Mouse (Mus musculus) kidney, postnatal 14 days (tissue): ENCODE results near the gene Creg1.
"Not testable (repeated sequence)": the region's sequence is repeated elsewhere in the genome, so short reads cannot be mapped to it uniquely, and the experiment has no call there.

Source experiments
- DNase-seq: peaks from one replicate; pipeline ENCODE4 v3.0.0; 2022; ENCODE audit warnings: mixed read lengths

The Creg1 gene

DNA sequence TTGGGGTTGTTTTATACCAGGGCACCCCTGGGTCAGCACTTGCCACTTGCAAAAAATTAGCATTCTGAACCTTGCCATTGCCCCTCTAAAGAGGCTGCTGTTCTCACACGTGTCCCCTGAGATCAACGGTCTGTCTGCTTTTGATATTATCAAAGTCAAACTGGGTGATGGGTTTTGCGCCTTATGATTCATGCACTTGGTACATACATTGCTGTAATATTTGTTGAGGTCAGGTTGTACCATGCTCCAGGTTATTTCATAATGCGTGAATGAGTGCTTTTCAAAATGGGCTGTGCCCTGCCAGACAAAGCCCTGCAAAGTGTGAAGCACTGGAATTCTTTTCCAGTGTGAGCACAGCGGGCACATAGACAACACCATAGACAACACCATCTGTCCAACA lies 11.7 kb upstream of the Creg1 start:
- no peak for DNase-seq

DNA sequence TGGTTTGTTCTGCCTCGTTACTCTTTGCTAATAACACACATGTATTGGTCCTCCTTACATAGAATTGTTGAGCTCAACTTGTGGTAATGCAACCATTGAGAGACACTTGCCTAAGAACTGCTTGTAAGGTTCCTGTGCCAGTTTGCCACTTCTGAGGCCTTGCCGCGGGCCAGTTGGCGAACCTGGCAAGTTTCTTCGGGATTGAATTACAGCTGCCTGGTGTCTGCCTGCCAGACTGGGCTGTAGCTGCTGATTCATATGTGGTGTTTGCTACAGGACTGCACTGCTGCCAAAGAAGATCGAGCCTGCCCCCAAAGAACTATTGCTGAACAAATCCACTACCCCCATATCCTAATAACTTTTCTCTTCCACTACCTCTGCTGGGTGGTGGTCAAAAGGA lies 9.3 kb upstream of the Creg1 start:
- no peak for DNase-seq

DNA sequence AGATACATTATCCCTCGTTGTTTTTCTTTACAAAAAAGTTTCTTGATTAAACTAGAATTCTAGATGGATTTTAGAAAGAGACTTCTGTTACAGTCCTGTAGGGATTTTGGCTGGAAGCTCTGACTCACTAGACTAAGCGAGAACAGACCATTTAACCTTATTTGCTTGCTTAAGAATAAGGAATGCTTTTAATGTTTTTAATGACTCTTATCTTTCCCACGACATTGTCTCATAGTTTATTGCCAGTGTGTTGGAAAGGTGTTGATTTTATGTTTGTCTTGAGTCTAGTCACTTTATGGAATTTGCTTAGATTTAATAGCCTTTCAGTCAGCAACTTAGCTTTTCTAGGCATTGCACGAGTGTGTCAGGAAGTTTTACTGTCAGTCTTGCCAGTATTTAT lies 8.4 kb upstream of the Creg1 start:
- no peak for DNase-seq

DNA sequence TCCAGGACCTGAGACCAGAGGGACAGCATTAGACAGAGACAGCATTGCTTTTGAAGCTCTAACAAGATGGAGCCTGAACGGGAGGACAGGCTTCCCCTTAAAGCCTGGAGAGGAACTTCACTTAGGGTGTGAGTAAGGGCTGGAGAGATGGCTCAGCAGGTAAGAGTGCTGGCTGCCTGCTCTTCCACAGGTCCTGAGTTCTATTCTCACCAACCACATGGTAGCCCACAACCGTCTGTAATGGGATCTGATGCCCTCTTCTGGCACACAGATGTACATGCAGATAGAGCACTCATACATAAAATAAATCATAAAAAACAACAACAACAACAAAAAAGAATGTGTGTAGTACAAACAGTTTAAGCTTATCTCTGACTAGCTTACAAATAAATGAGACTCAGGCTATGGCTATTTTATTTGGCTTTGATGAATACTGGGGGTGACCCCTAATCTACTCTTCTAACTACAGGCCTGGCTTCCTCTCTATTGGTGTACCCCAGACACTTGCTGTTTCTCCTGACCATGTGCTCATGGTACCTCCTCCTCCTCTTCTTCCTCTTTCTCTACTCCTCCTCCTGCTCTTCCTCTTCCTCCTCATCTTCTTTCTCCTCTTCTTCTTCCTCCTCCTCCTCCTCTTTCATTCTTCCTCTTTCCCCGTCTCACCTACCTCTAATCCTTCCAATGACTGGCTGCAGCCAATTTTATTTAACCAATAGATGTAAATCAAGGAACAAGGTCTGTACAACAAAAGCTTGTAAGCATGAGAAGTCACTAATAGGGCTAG lies 1.8 kb upstream of the Creg1 start:
- DNase-seq = no peak

DNA sequence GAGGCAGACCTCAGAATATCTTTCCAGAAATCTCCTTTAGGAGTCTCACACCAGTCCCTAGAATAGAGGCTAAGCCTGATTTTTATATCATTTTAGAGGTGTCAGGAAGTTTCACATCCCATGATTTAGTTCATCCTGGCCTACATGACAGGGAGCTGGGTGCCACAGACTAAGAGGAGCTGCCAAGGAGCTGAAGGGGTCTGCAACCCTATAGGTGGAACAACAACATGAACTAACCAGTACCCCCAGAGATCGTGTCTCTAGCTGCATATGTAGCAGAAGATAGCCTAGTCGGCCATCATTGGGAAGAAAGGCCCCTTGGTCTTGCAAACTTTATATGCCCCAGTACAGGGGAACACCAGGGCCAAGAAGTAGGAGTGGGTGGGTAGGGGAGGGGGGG lies 1.0 kb upstream of the Creg1 start:
- DNase-seq = not testable (repeated sequence)

DNA sequence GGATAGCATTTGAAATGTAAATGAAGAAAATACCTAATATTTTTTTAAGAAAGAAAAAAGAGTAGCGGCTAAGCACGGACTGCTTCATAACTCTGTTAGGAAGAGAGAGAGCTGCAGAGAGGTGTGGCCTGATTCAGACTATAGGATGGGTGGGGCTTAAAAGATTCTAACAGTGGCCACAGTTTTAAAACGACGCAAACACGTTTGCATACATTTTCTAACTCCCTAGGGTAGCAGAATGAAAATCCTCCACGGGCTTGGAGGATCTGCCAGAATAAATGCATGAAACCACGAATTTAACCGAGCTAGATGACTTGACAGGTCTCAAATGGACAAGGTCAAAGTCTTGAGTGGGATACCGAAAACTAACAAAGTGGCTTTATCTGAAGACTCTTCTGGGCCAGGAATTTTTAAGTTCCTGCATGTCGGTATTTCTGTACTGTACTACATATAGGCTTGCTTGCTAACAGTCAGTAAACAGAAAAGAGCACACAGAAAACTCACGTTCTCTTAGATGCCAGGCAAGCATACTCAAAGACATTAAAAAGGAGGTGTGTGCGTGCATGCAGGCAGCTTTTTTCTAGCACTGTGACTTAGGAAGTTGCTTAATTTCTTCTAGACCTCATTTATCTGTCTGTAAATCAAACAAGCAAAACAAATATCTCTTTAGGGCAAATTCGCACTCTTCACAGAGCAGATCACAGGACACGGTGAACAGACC lies 472 bp upstream of the Creg1 start:
- DNase-seq = no peak

DNA sequence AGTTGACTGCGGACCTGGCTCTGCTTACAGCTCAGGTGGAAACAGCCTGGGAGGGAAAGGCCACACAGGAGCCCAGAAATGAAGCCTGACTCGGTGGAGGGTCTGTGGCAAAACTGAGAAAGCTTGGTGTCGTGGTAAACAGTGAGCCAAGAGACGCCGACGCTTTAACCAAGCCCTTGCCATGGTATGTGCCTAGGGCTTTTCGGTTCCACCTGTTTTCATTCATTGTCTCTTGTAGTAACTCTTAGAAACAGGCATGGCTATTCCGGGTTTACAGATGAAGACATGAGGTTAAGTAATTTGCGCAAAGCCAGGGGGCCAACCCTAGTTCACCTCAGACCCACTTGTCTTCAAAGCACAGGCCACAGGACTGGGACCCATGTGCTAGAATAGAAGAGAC lies 1.0 kb downstream of the Creg1 start:
- no peak for DNase-seq

DNA sequence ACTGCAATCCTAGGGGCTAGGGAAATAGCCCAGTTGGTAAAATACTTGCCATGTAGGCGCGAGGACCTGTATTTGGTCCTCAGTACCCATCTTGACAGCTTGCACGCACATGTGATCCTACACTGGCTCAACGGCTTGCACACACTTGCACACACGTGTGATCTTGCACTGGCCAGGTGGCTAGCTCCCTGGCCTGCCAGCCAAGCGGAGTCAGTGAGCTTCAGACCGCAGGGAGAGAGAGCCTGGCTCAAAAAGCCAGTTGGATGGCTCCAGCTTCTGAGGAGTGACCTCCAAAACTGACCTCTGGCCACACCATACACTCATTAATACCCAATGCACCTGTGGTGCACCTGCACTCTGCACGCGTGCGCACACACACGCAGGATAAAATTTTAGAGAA lies 1.5 kb downstream of the Creg1 start:
- no peak for DNase-seq

DNA sequence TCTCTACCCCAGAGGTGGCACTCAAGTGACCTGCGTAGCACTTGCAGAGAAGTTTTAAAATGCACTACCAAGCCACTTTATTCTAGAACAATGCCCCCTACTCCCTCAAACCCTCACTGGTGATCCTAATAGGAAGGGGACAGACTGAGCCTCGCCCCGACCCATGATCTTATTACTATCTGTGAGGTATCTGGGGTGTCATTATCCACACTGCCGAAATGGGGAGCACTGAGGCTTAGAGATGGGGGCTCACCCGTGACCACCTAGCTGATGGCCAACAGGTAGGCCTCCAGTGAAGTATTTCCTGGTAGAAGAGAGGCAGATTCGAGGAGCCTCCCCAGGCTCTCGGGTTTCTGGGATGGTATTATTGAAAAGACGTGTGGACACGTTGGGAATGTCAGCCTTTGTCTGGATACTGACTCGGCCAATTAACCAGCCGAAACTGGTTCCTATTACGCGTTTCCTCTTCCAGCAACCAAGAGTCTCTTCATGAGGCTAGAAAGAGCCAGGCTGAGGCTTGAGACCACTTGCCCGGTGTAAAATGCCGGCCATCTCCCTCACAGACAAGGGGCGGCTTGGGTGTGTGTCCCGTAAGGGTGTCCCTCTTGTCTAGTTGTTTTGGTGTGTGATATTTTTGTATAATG lies 2.2 kb downstream of the Creg1 start:
- no peak for DNase-seq

DNA sequence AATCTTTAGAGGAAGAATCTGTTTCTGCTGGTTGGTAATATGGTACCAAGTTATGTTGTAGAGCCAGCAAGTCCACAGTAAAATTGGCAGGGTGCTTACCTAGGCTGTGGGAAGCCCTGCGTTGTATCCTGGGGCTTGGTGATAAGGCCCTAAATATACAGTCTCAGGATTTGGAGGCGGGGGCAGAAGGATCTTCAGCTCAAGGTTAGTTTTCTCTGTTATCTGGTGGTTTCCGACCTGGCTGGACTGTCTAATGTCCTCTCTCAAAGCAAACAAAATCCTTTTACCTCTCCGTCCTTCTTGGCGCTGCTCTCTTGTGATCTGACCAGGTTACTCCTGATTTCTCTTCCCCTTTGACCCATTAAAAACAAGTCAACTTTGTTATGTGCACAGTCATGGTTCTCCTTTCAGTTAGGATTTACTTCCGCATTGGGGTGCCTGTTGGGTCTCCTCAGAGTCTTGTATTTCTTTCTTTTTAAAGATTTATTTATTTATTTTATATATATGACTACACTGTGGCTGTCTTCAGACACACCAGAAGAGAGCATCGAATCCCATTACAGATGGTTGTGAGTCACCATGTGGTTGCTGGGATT lies 2.8 kb downstream of the Creg1 start:
- no peak for DNase-seq

DNA sequence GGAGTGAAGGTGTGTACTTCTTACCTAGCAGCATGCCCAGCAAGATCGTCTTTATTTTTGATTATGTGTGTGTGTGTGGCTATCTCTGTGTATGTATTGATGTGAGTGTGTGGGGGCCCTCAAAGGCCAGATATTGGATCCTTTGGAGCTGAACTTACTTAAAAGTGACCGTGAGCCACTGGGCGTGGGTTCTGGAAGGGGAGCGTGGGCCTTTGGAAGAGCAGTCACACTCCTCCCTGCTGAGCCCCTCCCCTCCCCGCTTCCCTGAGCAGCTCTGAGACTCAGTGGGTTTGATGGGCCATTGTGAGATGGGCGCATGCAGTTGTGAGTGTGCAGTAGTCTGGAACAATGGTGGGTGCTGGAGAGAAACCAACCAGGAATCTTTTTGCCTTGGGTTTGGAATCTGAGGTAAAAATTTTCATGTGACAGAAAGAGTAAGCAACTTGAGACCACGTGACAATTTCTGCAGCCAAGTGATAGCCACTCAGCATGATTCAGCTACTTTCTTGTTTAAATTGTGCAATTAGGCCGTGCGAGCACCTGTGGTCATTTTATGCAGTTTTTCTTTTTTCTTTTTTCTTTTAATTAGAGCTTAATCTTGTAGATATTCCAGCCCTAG lies 5.5 kb downstream of the Creg1 start:
- DNase-seq = no peak

DNA sequence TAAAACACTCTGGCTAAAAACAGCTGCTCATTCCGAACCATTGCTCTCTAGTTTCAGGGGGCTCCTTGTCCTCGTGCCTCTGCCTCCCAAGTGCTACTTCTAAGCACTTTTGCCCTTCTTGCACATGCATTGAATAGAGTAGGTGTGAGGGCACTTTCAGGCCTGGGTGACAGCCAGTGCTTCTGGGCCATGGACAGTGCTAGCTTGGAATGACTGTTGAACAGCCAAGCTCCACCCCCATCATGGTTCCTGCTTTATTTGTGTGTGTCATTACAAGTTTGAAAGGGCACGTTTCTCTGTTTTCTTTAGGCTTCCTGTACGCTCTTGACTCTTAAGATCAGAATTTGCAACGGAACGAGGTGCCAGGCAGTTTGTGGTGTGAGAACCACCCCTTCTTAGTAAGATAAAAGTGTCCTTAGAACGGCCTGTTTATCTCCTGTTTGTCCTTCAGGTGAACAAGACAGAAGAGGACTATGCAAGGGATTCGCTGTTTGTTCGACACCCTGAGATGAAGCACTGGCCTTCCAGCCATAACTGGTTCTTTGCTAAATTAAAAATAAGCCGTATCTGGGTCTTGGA lies 6.7 kb downstream of the Creg1 start:
- DNase-seq = no peak

DNA sequence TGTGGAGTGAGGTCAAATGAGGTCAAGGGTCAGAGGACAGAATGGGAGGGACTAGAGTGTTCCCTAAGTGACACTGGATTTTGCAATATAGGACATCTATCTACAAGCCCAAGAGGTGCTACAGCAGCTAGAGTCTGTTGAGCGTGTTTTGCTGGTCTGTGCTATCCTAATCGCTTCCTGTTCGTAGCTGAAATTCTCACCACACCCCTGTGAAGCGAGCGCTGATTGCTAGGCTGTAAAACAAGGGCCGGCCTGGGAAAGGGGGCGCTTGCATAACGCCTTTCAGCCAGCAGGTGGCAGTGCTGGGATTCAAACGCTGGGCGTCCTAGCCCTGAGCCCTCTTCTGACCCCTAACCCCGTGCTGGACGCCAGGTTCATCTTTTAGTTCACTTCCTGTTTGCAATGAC lies 7.9 kb downstream of the Creg1 start:
- DNase-seq = peak; percentile 79

DNA sequence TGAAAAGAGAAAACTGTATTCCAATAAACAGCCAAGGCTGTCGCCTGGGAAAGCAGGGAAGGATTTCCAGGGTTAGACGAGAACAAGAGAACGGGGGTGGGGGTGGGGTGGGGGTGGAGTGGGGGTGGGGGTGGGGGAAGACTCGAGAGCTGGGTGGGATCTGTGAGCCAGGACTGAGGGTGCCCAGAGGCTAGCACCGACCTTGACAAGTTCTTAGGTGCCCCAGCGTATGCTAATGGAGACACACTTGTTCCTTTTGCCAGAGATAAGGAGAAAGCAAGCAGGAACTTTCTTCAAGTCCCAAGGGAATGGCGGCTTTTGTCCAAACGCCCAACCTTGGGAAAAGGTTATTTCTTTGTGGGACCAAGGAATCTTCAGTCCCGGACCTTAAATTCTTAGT lies 8.5 kb downstream of the Creg1 start:
- DNase-seq = no peak

DNA sequence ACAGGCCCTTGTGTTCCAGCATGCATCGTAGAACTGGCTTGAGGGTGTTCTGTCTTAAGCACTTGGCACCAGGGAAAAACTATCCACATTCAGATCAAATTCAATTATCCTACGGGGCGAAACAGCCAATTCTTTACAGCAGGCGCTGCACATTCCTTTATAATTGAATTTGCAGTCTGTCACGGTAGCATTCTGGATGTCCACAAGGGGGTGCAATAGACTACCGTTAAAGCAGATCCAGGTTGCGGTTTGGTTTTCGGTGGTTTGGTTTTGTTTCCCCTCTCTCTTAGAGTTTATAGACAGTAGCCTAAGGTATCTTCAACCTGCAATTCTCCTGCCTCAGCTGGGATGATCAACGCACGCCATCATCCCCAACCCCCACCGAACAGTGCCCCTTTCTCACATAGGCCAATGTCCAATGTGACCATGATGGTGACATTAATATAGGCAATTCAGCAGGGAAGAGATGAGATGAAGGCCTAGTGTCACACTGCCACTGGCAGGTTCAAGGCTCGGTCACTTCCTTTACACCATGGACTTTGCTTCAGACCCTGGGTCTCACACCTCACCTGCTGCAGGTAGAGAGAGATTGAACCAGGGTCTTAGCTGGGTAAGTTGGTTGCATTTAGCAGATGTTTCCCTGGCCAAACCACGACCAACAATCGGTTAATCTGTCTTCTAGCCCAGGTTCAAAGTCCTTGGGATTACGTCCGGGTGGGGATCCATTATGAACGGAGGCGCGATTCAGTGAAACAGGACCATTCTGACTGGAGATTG lies 12.2 kb downstream of the Creg1 start:
- DNase-seq = peak; percentile 49

DNA sequence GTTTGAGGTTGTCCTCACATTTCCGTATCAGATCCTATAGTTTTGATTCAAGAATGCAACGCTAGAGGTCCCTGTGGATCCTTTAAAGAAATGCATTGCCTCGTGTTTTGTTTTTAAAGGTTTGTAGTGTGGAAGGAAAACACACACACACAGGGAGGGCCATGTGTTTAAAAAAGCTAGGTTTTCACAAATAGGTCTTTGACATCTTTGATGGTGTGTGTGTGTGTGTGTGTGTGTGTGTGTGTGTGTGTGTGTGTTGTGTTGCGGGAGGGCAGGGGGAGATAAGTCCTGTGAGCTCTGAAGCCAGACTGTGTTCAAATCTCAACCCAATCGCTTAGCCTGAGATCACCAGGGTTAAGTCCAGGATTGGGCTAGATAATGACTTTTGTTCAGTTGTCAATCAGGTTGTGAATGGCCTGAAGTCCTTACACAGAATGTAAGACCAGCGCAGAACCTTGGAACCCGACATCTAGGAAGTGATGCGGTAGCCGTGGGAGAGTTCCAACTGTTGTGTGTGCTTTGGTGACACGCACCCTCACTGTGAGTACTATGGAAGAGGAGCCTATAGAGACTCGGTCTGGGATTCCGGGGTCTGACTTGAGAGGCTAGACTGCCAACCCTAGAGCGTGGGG lies 16.5 kb downstream of the Creg1 start:
- DNase-seq = peak; percentile 46

DNA sequence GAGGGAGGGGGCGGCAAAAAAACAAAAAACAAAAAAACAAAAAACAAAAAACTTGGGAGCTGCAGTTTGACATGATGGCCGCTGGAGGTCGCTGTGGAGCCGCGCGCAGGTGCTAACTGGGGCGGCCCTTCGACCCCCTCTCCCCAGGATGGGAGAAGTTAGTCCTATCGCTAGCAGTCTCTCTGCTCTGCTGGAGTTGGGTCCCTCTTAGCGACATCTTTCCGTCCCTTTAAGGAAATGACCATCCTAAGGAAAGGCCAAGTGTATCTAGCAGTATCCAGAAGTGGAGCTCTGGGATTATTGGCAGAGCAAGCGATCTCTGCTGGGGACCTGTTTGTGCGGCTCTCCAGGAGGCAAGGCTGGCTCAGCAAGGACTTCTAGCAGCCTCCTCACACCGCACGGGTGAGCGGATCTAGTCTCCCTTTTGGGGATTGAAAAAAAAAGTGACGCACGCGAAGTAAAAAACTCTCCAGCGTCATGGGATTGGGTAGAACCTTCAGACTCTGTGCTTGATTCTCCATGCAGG lies 17.1 kb downstream of the Creg1 start:
- peak; percentile 38 for DNase-seq

DNA sequence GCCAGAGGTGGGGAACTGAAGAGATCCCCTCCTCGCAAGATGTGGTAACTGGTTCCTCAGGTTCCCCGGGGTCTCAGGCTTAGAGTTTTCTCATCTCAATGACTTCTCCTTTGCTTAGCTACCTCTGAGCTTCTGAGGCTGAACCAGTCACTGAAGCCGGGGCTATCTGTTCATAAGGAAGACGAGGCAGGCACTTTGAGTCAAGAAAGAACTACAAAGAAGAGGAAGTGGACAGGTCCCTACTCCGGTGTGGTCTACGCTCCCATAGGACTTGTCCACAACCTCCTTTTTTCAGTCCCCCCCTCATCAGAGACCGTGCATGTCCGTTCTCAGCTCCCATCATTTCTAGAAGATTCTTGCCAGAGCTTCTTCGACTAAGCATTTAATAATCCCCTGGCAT lies 17.9 kb downstream of the Creg1 start:
- no peak for DNase-seq

DNA sequence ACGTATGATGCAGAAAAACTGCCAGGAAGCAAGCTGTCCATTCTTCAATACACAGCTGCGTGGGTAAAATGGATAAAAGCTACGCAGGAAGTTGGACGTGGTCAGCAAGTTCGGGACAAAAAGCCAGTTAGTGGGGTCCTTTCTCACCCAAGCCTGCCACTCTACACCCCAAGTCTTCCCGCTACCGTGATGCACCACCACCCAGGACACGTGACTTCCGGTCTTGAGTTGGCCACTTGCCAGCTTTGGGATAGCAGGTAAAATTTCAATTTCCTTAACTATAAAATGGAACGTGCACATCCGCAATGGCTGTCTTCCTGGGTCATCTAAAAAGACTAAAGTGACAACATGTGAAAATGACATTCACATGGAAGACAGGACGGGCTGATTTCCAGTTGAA lies 18.4 kb downstream of the Creg1 start:
- DNase-seq = no peak

DNA sequence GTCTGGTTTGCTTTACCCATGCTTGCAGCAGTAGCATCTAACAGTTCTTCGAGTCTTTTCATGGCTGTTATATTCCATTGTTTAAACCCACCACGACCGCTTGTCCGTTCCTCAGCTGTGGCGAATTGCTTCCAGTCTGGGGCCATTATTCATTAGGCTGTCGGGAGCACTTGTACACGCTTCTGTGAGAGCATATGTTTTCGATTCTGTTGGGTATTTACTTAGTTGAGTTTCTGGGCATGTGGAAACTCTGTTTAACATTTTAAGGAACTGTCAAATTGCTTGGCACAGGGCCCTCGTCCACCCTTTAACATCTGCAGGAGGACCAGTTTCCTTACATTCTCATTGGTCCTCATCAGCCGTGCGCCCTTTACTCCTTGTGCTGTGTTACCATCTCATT lies 22.8 kb downstream of the Creg1 start:
- DNase-seq = no peak

DNA sequence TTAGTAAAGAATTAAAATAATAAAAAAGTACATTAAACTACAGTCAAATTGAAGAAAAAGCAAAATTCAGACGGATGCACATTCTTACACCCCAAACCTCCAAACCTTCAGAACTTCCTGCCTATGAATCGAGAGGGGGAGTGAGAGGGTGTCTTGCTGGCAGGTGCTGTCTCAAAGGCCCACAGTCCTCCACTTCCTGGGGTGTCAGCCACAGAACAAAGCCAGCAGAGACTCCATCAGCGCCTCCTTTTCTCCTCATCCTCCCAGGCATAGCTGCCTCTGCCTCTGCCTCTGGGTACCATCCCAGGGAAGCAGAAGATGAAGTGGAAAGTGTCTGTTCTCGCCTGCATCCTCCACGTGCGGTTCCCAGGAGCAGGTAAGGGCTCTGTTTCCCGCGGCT lies 25.0 kb downstream of the Creg1 start, which contains the start of gene Cd247:
Gene Cd247 (plus strand): TSS at position 171 of the 400 bp plus-strand sequence.
- DNase-seq = no peak
